Mouse (Mus musculus) frontal cortex, postnatal 25 days (tissue): ENCODE measurements around the gene Aldh1l1.

ENCODE experiments used
- DNase-seq, 2 experiments: peaks; one replicate each; pipeline ENCODE4 v3.0.0; 2022; ENCODE audit warnings: low spot score in 2 of 2

The Aldh1l1 gene

GRCm38 (mm10) chr6:90507443-90507842, 21.2 kb downstream of the Aldh1l1 start:
- DNase-seq, result no peak

- DNase-seq, result no peak
Measured at GRCm38 (mm10) chr6:90508197-90508624, 22.0 kb downstream of the Aldh1l1 start.

- DNase-seq, result no peak
Measured at GRCm38 (mm10) chr6:90509085-90509484, 22.9 kb downstream of the Aldh1l1 start.

- no peak for DNase-seq
Measured at GRCm38 (mm10) chr6:90512416-90512815, 26.2 kb downstream of the Aldh1l1 start.

- DNase-seq, result no peak
Measured at GRCm38 (mm10) chr6:90513074-90513856, 27.0 kb downstream of the Aldh1l1 start.

GRCm38 (mm10) chr6:90514369-90514768, 28.1 kb downstream of the Aldh1l1 start:
- DNase-seq, result no peak

GRCm38 (mm10) chr6:90514883-90515405, 28.7 kb downstream of the Aldh1l1 start:
- DNase-seq, result peak; percentile 88 to 90

- no peak for DNase-seq
Measured at GRCm38 (mm10) chr6:90518892-90519291, 32.7 kb downstream of the Aldh1l1 start.

GRCm38 (mm10) chr6:90519375-90519774, 33.1 kb downstream of the Aldh1l1 start:
- no peak for DNase-seq

GRCm38 (mm10) chr6:90526406-90526805, 40.2 kb downstream of the Aldh1l1 start:
- no peak for DNase-seq

GRCm38 (mm10) chr6:90529461-90530046, 43.3 kb downstream of the Aldh1l1 start:
- DNase-seq, result no peak

- no peak for DNase-seq
Measured at GRCm38 (mm10) chr6:90532575-90533190, 46.5 kb downstream of the Aldh1l1 start.

GRCm38 (mm10) chr6:90533505-90533904, 47.3 kb downstream of the Aldh1l1 start:
- no peak for DNase-seq

- peak; percentile 27 to 43 for DNase-seq
Measured at GRCm38 (mm10) chr6:90534701-90535475, 48.7 kb downstream of the Aldh1l1 start.

GRCm38 (mm10) chr6:90536824-90537223, 50.6 kb downstream of the Aldh1l1 start:
- no peak for DNase-seq

GRCm38 (mm10) chr6:90537941-90538340, 51.7 kb downstream of the Aldh1l1 start:
- DNase-seq, result peak; percentile 85

- no peak for DNase-seq
Measured at GRCm38 (mm10) chr6:90539271-90539670, 53.0 kb downstream of the Aldh1l1 start.

- DNase-seq, result no peak
Measured at GRCm38 (mm10) chr6:90540520-90540919, 54.3 kb downstream of the Aldh1l1 start.

- no peak for DNase-seq
Measured at GRCm38 (mm10) chr6:90541367-90541772, 55.1 kb downstream of the Aldh1l1 start.

GRCm38 (mm10) chr6:90544433-90544832, 58.2 kb downstream of the Aldh1l1 start:
- DNase-seq, result no peak

- DNase-seq, result no peak
Measured at GRCm38 (mm10) chr6:90546274-90546673, 60.0 kb downstream of the Aldh1l1 start.

- no peak for DNase-seq
Measured at GRCm38 (mm10) chr6:90547041-90547440, 60.8 kb downstream of the Aldh1l1 start.
